Mouse (Mus musculus): ENCODE results near the gene Nrxn3. TPM values are rescaled to one million over a fixed set of nuclear protein-coding genes. Genes with fewer than 3 reads are reported as not detected.

Gene Nrxn3
- polyA plus RNA-seq, 1 experiment from 2014 or later: 1.0 TPM

GRCm38 (mm10) chr12:89016436-89016835, 293.8 kb downstream of the Nrxn3 start:
- Histone ChIP-seq H3K27ac (no peak overlapping the region), H3K4me1 (no peaks in the 10 kb centered on the region), H3K4me2 (replicated peaks) (no peak overlapping the region), H3K9me3 (no peaks in the 10 kb centered on the region), H3K9ac (no peak overlapping the region), H3K4me3 (no peak overlapping the region), H3K36me3 (no peaks in the 10 kb centered on the region), H3K27me3 (no peaks in the 10 kb centered on the region)
- ATAC-seq (ENCODE audit: low FRiP score, low read depth): no peak
- WGBS: 85% methylated on average over 1 of the region's 1 CpGs

GRCm38 (mm10) chr12:89025180-89025579, 302.5 kb downstream of the Nrxn3 start:
- Histone ChIP-seq H3K27me3 (no peaks in the 10 kb centered on the region), H3K4me1 (no peaks in the 10 kb centered on the region), H3K36me3 (no peaks in the 10 kb centered on the region), H3K27ac (no peak overlapping the region), H3K4me2 (replicated peaks) (no peak overlapping the region), H3K4me3 (no peak overlapping the region), H3K9me3 (no peaks in the 10 kb centered on the region), H3K9ac (no peak overlapping the region)
- WGBS: 91% methylated on average over 1 of the region's 1 CpGs
- ATAC-seq (ENCODE audit: low FRiP score, low read depth): no peak

DNA sequence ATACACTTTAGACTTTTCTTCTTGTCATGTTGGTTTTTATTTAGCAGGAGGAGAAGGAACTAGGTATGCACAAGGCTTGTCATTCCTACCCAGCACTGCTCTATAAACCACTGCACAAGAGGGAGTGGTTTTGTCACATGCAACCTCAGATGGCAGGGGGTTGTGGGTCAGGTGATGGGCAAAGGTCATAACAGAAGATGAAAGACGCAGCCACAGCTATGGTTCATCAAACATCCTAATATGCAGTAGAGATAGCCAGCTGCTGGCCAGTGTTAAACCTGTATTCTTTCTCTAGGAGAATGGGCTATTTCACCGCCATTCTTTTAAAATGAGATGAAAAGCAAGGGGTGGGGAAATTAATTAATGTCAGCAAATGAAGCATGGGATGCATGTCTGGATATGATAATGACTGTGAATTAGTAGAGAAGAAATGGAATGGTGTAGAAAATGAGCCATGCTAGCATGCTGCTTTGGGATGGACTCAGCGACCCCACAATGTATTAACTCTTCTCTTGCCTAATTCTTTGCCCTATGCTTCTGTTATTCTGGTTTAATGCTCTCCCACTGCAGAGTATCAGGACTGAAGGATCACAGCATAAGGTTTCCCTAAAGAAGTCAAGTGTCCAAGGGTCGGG, 313.4 kb downstream of the Nrxn3 start:
- Histone ChIP-seq H3K4me3 (no peak overlapping the region), H3K27me3 (no peaks in the 10 kb centered on the region), H3K36me3 (no peaks in the 10 kb centered on the region), H3K27ac (no peak overlapping the region), H3K4me1 (no peaks in the 10 kb centered on the region), H3K9ac (no peak overlapping the region), H3K4me2 (replicated peaks) (no peak overlapping the region), H3K9me3 (no peaks in the 10 kb centered on the region)
- ATAC-seq (ENCODE audit: low FRiP score, low read depth): no peak
- 77% methylated on average over 4 of the region's 4 CpGs for whole genome bisulfite sequencing

DNA sequence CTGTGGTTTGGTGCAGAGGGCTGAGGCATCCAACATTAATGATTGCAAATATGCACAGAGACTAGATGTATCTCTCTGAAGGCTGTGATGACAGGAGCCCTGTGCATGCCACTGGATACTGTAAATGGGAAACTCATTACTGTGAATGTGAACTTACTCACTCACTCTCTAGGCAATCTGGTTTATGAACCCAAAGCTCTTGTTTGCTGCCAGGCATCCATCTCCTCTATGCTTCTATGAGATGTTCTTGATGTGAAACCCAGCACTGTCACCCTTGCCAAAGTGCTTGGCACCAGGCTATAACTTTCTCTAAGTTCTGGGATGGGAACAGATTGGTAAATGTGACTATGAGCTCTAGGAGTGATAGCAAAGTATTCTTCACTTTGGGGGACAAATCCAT, 317.5 kb downstream of the Nrxn3 start:
- no peak overlapping the region for H3K4me2 ChIP-seq (replicated peaks)
- no peaks in the 10 kb centered on the region for H3K27me3 ChIP-seq
- H3K4me1 ChIP-seq: no peaks in the 10 kb centered on the region
- H3K27ac ChIP-seq: no peak overlapping the region
- no peak for ATAC-seq (ENCODE audit: low FRiP score, low read depth)
- no peaks in the 10 kb centered on the region for H3K36me3 ChIP-seq
- no peak overlapping the region for H3K9ac ChIP-seq
- H3K9me3 ChIP-seq: no peaks in the 10 kb centered on the region
- no peak overlapping the region for H3K4me3 ChIP-seq

GRCm38 (mm10) chr12:89041429-89042107, 318.9 kb downstream of the Nrxn3 start:
- no peak overlapping the region for H3K9ac ChIP-seq
- WGBS: 75% methylated on average over 2 of the region's 2 CpGs
- H3K4me2 ChIP-seq (replicated peaks): no peak overlapping the region
- no peaks in the 10 kb centered on the region for H3K4me1 ChIP-seq
- H3K36me3 ChIP-seq: no peaks in the 10 kb centered on the region
- no peak overlapping the region for H3K27ac ChIP-seq
- H3K27me3 ChIP-seq: no peaks in the 10 kb centered on the region
- H3K9me3 ChIP-seq: no peaks in the 10 kb centered on the region
- ATAC-seq (ENCODE audit: low FRiP score, low read depth): no peak
- no peak overlapping the region for H3K4me3 ChIP-seq

GRCm38 (mm10) chr12:89049279-89049678, 326.6 kb downstream of the Nrxn3 start:
- Histone ChIP-seq H3K27me3 (no peaks in the 10 kb centered on the region), H3K4me2 (replicated peaks) (no peak overlapping the region), H3K27ac (no peak overlapping the region), H3K36me3 (no peaks in the 10 kb centered on the region), H3K9ac (no peak overlapping the region), H3K9me3 (no peaks in the 10 kb centered on the region), H3K4me1 (no peaks in the 10 kb centered on the region), H3K4me3 (no peak overlapping the region)
- WGBS: 55% methylated on average over 3 of the region's 3 CpGs
- no peak for ATAC-seq (ENCODE audit: low FRiP score, low read depth)

GRCm38 (mm10) chr12:89049686-89050085, 327.0 kb downstream of the Nrxn3 start:
- Histone ChIP-seq H3K4me1 (no peaks in the 10 kb centered on the region), H3K9me3 (no peaks in the 10 kb centered on the region), H3K4me3 (no peak overlapping the region), H3K4me2 (replicated peaks) (no peak overlapping the region), H3K27ac (no peak overlapping the region), H3K9ac (no peak overlapping the region), H3K27me3 (no peaks in the 10 kb centered on the region), H3K36me3 (no peaks in the 10 kb centered on the region)
- ATAC-seq (ENCODE audit: low FRiP score, low read depth): no peak

DNA sequence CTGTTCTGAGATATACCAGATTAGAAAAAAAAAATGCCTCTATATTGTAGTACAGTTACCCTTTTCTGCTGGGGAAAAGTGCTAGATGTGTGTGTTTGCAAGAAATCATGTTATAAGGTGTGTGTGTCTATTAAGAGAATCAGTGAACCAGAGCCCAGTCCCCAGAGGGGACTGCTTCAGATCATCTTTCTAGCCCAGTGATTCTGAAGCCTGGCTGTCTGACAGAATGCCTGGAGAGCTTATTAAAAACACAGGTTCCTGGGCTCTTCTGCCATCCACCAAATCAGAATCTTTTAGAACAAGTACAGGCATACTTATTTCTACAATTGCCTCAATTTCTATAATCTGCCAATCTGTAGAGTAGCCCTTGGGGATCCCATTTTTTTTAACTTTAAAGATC, 349.8 kb downstream of the Nrxn3 start:
- Histone ChIP-seq H3K9me3 (no peaks in the 10 kb centered on the region), H3K4me2 (replicated peaks) (no peak overlapping the region), H3K9ac (no peak overlapping the region), H3K4me3 (no peak overlapping the region), H3K27me3 (no peaks in the 10 kb centered on the region), H3K36me3 (no peaks in the 10 kb centered on the region), H3K4me1 (no peaks in the 10 kb centered on the region), H3K27ac (no peak overlapping the region)
- ATAC-seq (ENCODE audit: low FRiP score, low read depth): no peak

DNA sequence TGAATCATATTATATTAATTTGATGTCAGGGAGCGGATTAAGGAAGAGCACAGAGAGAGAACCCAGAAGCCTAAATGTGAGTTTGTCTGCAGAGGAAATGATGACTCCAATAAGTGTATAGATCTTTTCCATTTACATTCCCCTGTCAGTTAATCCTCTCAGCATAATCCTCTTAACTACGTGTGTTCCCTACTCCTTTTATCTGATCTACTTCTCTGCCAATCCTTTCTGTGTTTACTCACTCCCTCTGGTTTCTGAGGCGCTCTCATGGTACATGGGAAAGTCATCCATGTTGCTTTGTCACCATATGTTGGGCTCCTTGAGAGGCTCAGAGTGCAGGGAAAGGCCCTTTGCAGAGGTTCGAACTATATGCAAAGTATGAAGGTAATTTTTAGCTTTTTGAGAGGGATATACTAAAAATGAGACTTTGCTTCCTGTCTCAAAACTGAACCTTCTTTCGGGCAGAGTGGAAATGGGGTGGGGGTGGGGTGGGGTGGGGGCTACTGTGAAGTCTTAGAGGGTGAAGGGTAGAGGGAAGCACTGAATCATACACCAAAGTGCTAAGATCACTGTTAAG, 350.6 kb downstream of the Nrxn3 start:
- no peaks in the 10 kb centered on the region for H3K4me1 ChIP-seq
- H3K27ac ChIP-seq: no peak overlapping the region
- H3K9ac ChIP-seq: no peak overlapping the region
- H3K36me3 ChIP-seq: no peaks in the 10 kb centered on the region
- no peak for ATAC-seq (ENCODE audit: low FRiP score, low read depth)
- no peak overlapping the region for H3K4me2 ChIP-seq (replicated peaks)
- no peak overlapping the region for H3K4me3 ChIP-seq
- 79% methylated on average over 5 of the region's 5 CpGs for WGBS
- no peaks in the 10 kb centered on the region for H3K9me3 ChIP-seq
- no peaks in the 10 kb centered on the region for H3K27me3 ChIP-seq

DNA sequence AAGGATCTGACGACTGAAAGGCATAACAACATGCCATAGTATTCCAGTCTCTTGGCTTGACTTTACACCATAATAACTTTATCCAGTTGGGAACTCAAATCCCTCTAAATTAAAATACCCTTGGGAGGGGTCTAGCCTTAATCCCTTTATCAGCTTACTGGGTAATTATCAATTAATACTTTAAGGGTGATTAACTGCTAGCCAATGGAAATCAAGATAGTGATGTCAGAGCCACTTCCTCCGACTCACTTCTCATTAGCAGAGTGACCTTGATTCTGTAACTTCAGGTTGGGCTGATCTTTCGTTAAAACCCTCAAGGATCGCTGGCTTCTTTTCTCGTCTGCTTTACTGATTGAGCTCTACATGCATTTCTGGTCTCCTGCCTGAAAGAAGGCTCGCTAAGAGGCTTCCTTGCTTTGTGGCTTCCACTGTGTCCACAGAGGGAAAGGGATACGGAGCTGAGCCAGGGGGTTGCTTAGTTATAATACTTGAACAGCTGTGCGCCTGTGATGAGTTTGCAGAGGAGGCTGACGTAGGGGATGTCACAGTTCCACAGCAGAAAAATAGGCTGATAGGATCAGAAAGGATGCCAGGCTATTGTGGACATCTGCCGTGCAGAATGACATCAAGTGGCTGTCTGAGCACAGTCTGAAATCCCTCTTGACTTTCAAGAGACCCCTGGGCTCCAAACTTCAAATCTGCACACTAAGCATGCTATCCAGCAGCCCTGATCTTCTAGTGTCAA, 352.0 kb downstream of the Nrxn3 start:
- H3K27ac ChIP-seq: no peak overlapping the region
- no peak overlapping the region for H3K4me2 ChIP-seq (replicated peaks)
- no peaks in the 10 kb centered on the region for H3K27me3 ChIP-seq
- no peak for ATAC-seq (ENCODE audit: low FRiP score, low read depth)
- 58% methylated on average over 10 of the region's 10 CpGs for WGBS
- H3K9ac ChIP-seq: no peak overlapping the region
- H3K9me3 ChIP-seq: no peaks in the 10 kb centered on the region
- no peak overlapping the region for H3K4me3 ChIP-seq
- H3K36me3 ChIP-seq: no peaks in the 10 kb centered on the region
- H3K4me1 ChIP-seq: no peaks in the 10 kb centered on the region

- Histone ChIP-seq H3K36me3 (no peaks in the 10 kb centered on the region), H3K9ac (no peak overlapping the region), H3K4me1 (no peaks in the 10 kb centered on the region), H3K4me2 (replicated peaks) (no peak overlapping the region), H3K27me3 (no peaks in the 10 kb centered on the region), H3K9me3 (no peaks in the 10 kb centered on the region), H3K27ac (no peak overlapping the region), H3K4me3 (no peak overlapping the region)
- no peak for ATAC-seq (ENCODE audit: low FRiP score, low read depth)
- WGBS: 77% methylated on average over 8 of the region's 8 CpGs
Measured at GRCm38 (mm10) chr12:89093806-89094479, 371.3 kb downstream of the Nrxn3 start.

- WGBS: 85% methylated on average over 2 of the region's 2 CpGs
- Histone ChIP-seq H3K36me3 (no peaks in the 10 kb centered on the region), H3K9ac (no peak overlapping the region), H3K4me3 (no peak overlapping the region), H3K4me1 (no peaks in the 10 kb centered on the region), H3K4me2 (replicated peaks) (no peak overlapping the region), H3K9me3 (no peaks in the 10 kb centered on the region), H3K27ac (no peak overlapping the region), H3K27me3 (no peaks in the 10 kb centered on the region)
- no peak for ATAC-seq (ENCODE audit: low FRiP score, low read depth)
Measured at GRCm38 (mm10) chr12:89097561-89097960, 374.9 kb downstream of the Nrxn3 start.
